Mouse (Mus musculus) right cerebral cortex, postnatal 25 days (tissue): ENCODE data around the gene Col18a1.

Source experiments
- DNase-seq: peaks from one replicate; pipeline ENCODE4 v3.0.0; 2022

The Col18a1 gene

GRCm38 (mm10) chr10:77004936-77005335 lies 161.4 kb downstream of the Col18a1 start:
- no peak for DNase-seq
